Mouse (Mus musculus): ENCODE results near the gene Maoa. TPM values are rescaled to one million over a fixed set of nuclear protein-coding genes. Genes with fewer than 3 reads are reported as not detected.

Maoa gene
- 10 to 100 TPM; 36.1 to 39.0 TPM for total RNA-seq (2021)

DNA sequence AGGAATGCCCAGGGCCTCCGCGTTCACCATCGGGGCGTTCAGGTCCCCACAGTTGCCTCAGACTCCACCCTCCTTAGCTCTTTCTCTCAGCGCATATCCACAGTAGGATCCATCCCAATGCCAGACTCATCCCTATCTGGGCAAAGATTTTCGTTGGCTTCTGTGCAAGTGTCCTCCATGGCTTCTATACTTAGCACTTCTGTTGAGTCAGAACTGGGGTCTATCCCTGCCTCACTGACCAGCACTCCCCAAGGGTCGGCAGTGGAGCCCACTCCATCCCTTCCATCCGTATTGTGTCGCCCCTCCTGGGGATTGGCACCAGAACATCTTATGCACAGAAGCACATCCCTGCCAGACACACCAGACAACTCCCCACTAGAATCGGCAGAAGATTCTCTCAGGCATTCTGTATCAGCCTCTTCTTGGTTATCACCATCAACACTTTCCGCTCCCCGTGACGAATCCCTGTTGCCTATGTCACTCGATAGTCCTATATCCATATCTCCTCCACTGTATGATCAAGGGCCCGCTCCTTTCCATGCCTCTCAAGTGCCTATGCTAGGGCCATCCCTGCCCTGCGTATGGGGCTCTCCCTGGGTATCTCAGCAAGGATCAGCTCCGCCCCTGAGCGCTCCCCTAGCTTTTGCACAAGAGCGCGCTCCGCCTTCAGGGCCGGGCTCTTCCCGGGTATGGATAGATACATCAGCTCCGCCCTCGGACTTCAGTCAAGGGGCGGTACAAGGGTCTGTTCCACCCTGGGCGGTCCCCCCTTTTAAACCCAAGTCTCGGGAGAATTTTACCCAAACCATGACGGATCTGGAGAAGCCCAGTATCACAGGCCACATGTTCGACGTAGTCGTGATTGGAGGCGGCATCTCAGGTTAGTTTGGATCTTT lies at the start of gene Maoa:
Gene Maoa (plus strand): TSS at position 665 of the 896 bp plus-strand sequence.
- DNase-seq: peak; percentile 73
- intact Hi-C loops (cut with DNase I): loop anchor here (10.0 kb wide), 1 partner anchor 164 kb away; no protein-coding TSS in a partner anchor

DNA sequence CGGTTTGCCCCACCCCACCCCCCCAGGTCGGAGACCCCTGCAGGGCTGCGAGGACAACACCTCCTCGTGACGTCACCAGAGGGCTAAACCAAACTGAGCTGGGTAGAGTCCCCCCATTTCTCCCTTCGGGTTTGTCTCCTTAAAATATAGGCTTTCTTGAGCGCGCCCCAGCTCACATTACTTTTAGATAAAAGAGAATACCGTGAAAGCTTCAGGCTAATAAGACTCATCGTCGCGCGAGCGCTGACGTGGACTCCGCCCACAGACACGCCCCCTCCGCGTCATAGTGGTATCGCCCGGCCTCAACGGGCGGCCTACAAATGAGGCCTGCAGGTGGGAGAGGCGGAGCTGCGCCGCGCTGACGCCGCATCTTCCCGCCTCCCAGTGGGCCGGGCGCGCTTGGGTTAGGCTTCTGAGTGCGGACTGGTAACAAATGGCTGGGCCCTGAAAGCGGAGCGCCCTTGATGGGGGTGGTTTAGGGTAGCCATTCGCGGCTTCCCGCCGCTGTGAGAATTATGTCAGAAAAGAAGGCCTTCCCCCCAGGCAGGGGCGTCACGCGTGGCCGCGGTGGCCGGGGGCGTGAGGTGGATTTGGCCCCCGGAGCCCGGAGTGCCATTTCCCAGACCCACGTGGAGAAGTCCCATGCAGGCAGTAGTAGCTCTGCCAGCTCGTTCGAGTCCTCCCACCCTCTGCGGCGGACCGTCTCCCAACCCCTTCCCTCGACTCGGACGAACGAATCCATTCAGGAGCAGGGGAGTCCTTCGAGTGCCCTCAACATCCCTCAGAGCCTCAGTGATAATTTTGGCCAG lies 1.1 kb upstream of the Maoa start:
- intact Hi-C loops (cut with DNase I): loop anchor here (10.0 kb wide), 1 partner anchor 164 kb away; no protein-coding TSS in a partner anchor
- peak; percentile 89 for DNase-seq

DNA sequence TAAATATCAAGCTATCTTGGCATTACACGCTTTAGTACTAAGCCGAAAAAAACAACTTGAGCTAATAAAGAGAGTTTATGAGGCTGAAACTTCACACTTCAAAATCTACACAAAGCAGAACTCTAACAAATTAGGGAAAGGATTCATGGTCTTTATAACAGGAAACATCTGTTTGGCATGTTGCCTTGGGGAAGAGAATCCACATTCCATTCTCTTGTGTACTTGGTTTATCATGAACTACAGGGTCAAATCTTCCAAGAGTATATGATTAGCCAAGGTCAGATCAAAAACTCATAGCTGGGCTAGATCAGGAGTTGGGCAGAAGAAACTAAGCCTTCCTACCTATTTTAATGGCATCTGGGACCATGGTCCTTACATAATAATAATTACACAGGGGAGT lies 37.0 kb downstream of the Maoa start:
- intact Hi-C loops (cut with DNase I): no loop called here
- DNase-seq: no peak

DNA sequence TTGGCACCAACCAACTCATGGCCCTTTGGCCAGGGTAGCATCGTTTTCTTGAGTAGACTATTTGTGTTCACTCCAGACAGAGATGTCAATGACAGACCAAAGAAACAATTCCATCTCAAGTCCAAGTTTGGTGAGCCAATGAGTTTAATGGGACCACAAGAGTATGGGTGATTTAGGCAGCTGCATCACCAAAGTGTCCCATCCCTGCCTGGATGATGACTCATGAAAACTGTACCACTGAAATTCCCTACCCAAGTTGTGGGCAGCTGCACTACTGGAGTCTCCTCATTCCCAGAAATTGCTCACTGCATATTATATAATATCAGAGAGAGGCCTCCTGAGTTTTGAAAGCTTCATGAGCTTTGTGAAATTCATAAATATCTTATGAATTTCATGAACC lies 86.6 kb downstream of the Maoa start:
- intact Hi-C loops (cut with DNase I): no loop called here
- no peak for DNase-seq

DNA sequence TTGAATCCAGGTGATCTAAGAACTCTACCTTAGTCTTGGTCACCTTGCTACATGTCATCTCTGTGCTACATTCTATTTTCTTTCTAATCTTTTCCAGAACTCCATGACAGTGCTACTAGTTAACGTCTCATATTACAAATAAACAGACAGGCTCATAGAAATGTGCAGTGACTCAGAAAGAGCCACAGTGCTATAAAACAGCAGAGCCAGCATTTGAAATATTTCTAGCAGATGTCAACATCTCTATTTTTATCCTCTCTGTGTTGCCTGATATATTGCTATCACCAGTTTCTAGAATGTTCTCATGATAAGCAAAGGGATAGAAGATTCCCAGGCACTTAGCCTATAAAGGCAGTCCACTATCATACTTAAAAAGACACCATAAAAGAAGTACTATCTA lies 94.5 kb downstream of the Maoa start:
- intact Hi-C loops (cut with DNase I): no loop called here
- DNase-seq: no peak

Other genes starting within 250 kb of the Maoa start
- gene Cypt1, start 96.8 kb upstream of the Maoa start, total RNA-seq (2021): not detected
- gene Maob, start 197.7 kb downstream of the Maoa start, total RNA-seq (2021): 1 to 10 TPM; 3.9 to 4.0 TPM